Mouse (Mus musculus) mouse trophoblast stem cell (cell line): ENCODE measurements at regions not wholly inside any gene's neighbourhood (a gene's known extent, or its start where the extent isn't known, plus 50 kb on each side); places are given as distances from the start of the nearest gene placed in this dataset.
"Not testable (repeated sequence)": the region's sequence is repeated elsewhere in the genome, so short reads cannot be mapped to it uniquely, and the experiment has no call there.

ENCODE experiments used
- in situ Hi-C, 2 experiments: fragments of 300-500 bp; cut with MseI, MboI; formaldehyde crosslinking; loops; 2 replicates in 1 of 2; 3 replicates in 1 of 2; pipeline ENCODE4 v1.15.1; 2025

- in situ Hi-C loops: no loop called here
Observed at GRCm38 (mm10) chr15:41283199-41283598, 1149.0 kb downstream of the 9330182O14Rik start.

DNA sequence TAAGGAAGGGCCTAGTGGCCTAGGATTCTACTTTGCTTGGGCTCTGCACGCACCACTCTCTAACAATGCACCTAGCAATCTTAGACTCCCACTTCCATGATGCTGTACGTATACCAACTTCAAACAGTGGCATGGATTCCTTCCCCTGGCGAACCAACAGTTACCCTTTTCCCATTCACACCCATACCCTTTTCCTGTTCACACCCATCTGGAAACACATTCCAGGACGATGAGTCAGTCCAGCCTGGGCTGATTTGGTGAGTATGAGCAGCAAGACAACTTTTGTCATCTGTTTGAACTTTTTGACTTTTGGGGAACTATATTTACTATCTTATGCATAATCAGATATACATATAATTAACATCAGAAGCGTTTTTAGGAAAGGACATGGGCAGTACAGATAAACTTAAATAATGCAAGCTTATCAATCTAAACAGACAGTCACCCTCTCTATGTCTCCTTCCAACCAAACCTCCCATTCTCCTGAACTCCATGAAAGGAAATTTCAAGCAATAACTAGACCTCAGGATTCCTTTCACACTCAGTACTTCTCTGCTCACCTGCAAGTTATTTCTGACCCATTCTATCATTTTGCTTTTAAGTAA, 1152.7 kb downstream of the 9330182O14Rik start:
- in situ Hi-C loops: no loop called here

- in situ Hi-C loops: no loop called here
Observed at GRCm38 (mm10) chr15:41297419-41297818, 1163.3 kb downstream of the 9330182O14Rik start.

- in situ Hi-C loops: no loop called here
Observed at GRCm38 (mm10) chr15:41306638-41307037, 1172.5 kb downstream of the 9330182O14Rik start.

DNA sequence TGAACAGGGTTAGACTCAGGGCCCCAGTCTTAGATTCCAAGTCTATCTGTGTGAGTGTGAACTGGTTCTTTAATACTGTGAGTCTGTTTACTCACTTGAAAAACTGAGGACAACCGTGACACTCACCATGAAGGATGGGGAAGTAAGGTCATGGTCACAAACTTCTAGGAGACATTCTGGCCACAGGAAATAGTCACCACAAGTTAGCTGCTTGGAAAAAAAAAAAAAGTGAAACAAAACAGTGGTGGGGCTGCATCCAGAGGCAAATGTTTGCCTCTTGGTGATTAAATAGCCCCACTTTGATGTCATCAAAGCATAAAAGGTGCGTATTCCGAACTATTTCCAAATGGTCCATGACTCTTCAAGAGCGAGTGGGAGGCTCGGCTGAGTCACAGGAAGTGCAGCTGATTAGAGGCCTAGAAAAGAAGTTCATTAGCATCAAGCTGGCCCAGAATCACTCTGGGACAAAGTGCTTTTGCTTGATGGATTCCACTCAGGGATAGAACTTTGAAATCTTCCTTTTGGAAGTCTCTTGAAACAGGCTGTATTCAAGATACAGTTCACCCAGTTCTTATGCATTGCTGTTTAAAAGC, 1177.7 kb downstream of the 9330182O14Rik start:
- in situ Hi-C loops: no loop called here

- in situ Hi-C loops: no loop called here
Observed at GRCm38 (mm10) chr15:41314916-41315315, 1180.8 kb downstream of the 9330182O14Rik start.

- in situ Hi-C loops: loop anchor here in 1 of 2 experiments (10.0 kb wide), 2 partner anchors 131 to 161 kb away; no protein-coding TSS in a partner anchor
Observed at GRCm38 (mm10) chr15:41325633-41326252, 1191.6 kb downstream of the 9330182O14Rik start.

DNA sequence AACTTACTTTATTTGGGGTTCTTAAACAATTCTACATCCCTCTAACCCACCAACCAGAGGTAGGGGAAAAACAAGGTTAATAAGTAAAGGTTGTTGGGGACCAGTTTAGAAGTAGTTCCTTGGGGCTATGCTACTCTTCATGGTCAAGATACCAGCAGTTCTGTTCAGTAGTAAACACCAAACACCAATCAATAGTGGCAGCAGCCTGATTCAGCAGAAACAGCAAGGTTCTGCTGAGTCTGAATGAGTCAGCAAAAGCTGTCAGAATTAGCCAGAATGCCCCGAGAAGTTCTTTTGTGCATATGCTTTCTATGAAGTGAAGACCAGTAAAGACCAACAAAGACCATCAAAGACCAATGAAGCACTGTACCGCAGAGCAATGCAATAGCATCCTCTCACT, 1195.1 kb downstream of the 9330182O14Rik start:
- in situ Hi-C loops: loop anchor here in 1 of 2 experiments (10.0 kb wide), 2 partner anchors 134 to 164 kb away; no protein-coding TSS in a partner anchor

DNA sequence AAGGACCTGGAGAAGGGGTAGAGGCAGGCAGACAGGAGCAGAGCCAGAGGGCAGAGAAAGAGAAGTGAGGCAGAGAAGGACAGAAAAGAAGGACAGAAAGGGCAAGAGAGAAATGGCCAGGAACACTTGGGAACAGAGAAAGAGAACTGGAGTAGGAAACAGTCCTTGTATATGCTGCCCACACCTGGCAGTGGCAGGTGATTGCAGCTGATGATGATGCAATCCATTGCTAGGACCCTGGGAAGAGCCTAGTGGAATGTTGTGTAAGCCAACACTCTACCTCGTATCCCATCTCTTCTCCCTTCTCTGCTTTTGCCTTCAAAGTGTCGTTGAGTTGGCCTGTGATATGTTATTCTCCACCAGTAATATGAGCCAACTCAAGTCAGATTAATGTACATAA, 1195.9 kb downstream of the 9330182O14Rik start:
- in situ Hi-C loops: no loop called here

GRCm38 (mm10) chr15:41332451-41332850, 1198.3 kb downstream of the 9330182O14Rik start:
- in situ Hi-C loops: no loop called here

DNA sequence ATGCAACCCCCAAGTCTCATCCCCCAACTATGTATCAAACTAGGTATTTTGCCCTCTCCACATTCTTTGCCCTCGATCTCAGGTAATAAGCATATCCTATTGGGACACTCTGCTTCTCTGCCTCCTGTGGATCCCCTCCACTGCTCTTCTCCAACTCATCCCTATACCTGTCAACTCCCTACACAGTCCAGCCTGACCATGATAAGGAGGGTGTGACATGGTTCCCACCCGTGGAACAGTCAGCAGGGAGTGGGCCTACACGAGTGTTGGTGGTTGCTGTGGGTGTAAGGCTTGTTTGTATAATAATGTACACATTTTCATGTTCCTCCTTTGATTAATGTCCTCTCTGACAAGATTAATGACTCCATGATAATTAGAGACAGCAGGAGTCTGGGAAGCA, 1199.0 kb downstream of the 9330182O14Rik start:
- in situ Hi-C loops: no loop called here

DNA sequence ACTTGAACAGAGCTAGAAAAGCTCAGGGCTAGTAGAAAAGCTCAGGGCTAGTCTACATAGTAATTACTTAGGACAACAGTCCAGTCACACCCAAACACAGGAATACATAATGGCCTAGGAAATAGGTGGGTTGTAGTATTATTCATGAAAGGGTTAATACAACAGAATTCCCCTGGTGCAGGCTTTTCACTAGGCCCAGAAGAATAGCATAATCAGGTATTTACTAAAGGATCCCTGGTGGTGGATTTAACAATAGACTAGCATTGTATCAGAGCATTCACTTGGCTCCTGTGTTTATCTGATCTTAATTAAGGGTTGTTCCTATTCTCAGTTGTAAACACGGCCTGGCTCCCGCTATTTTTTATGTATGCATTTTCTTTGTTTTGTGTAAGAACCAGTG, 1206.5 kb downstream of the 9330182O14Rik start:
- in situ Hi-C loops: not testable (repeated sequence)

GRCm38 (mm10) chr15:41345554-41345953, 1211.4 kb downstream of the 9330182O14Rik start:
- in situ Hi-C loops: no loop called here

DNA sequence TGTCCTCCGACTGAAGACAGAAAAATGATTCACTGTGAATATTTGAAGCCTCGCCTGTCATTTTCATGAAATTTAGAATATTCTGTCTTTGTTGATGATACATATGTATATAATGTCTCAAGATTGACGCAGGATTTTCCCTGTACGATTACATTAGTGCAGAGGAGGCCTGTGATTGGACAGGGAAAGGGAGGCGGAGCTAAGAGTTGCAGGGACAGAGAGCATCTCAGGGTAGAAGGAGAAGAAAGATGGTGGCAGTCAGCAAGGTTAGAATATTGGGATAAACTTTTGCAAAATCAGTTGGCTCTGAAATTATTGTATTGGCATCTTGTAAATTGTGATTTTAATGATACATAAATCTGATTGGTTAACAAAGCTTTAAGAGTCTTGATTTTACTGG, 1213.1 kb downstream of the 9330182O14Rik start:
- in situ Hi-C loops: no loop called here

DNA sequence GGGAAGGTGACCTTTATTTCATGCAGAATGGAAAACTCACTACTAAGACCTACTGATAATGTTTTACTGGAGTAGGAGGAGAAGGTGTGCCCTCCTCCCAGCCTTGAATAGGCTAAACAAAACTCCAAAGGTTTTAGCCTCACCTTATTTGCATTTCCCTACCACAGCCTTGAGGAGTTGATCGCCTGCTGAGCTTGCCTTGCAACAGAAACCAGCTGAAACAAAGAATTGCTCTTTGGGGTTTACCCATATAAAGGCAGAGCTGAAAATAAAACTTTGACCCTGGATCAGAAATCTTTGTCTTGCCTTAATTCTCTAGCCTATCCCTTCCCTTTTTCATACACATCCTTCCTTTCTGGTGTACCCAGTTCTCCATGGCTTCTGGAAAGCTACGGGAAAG, 1218.0 kb downstream of the 9330182O14Rik start:
- in situ Hi-C loops: no loop called here

DNA sequence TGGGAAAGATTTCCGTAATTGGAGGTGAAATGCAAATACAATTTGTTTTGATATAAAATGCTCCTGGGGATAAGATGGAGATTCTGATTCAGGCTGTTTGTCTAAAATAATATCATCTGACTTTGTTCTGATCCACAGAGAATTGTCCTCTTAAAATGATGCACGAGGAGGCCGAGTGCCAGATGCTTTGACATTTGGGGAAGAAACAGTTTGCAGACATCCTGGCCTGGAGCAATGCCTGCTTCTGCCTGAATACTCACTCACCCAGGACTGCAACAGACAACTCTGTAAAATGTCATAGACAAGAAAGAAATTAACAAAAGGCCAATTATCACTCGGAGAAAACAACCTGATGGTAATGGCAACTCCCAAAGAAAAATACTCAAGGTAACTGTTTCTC, 1225.1 kb downstream of the 9330182O14Rik start:
- in situ Hi-C loops: no loop called here

DNA sequence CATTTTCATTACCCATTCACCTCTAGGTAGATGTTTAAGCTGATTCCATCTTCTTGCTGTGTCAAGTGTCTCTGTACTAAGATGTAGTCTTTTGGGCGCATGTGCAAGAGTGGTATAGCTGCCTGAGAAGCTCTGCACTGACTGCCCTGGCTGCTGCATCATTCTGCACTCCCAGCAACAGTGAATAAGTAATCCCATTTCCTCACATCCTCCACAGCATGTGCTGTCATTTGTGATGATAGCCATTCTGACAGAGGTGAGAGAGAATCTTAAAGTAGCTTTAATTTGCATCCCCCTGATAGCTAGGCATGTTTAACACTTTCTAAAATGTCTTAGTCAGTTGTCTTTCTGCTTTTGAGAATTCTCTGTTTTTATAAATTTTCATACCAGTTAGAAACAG, 1240.5 kb downstream of the 9330182O14Rik start:
- in situ Hi-C loops: no loop called here

GRCm38 (mm10) chr15:41375906-41376305, 1241.7 kb downstream of the 9330182O14Rik start:
- in situ Hi-C loops: no loop called here

DNA sequence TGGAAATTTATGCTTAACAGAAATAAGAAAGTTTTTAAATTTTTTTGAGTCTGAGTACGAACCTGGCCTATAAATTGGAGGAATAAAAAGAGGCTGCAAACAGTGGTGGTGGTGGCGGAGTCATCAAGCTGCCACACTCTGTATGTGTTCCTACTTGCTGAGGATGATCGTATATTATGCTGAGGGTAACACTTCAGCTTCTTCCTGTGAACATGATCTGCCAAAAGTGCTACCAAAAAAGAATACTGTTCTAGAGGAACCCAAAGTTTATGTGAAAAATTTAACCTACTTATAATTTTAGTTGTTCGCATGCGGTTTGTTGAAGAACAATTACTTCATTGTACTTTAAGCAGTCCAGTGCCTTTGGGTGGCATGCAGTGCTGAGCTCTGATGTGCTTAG, 1245.5 kb downstream of the 9330182O14Rik start:
- in situ Hi-C loops: no loop called here

GRCm38 (mm10) chr15:41380429-41380828, 1246.3 kb downstream of the 9330182O14Rik start:
- in situ Hi-C loops: no loop called here

DNA sequence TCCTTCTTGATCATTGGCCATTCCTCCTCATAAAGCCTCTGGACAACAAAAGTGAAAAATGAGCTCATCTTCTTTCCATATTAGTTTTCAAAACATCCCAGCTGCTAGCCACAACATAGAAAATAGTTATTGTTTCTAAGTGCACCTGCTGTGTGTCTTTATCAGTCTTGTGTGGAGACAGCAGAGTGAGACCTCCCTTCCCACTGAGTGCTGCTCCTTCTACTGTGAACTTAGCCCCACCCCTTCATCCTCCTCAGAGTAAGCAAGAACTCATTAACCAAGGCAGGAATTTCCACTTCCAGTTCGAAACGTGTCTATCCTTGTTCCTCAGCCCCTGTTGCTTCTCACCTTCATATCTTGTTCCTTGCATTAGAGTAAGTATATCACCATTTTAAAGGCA, 1256.5 kb downstream of the 9330182O14Rik start:
- in situ Hi-C loops: no loop called here
